Mouse (Mus musculus) intestine, postnatal 0 days (tissue): ENCODE measurements around the gene Wnk2. TPM values are rescaled to one million over a fixed set of nuclear protein-coding genes. Genes with fewer than 3 reads are reported as not detected.

Experiments
- ATAC-seq: fragments of 200-750 bp; cut with Nextera tagmentation; 2 replicates; pipeline ENCODE4 v1.8.0; 2017; ENCODE audit warnings: mild to moderate bottlenecking, moderate TSS enrichment, moderate library complexity
- H3K27ac ChIP-seq: fragments of 300-500 bp; sonication (generic); 2 replicates; pipeline ENCODE4 v1.5.1; 2014; ENCODE audit warnings: mild to moderate bottlenecking, low read depth, low read length, moderate library complexity
- H3K27me3 ChIP-seq: fragments of 300-500 bp; sonication (generic); replicated peaks from 2 replicates; pipeline ENCODE4 v1.6.1; 2014; ENCODE audit warnings: low read length, mixed read lengths; ENCODE audit not compliant: control insufficient read depth, insufficient read depth
- H3K36me3 ChIP-seq: fragments of 300-500 bp; sonication (generic); 2 replicates; pipeline ENCODE4 v1.6.1; 2014; ENCODE audit warnings: mild to moderate bottlenecking, moderate library complexity; ENCODE audit not compliant: control insufficient read depth, insufficient read depth
- H3K4me1 ChIP-seq: fragments of 300-500 bp; sonication (generic); replicated peaks from 2 replicates; pipeline ENCODE4 v1.6.1; 2014; ENCODE audit warnings: antibody characterized with exemption, low read length, mixed read lengths; ENCODE audit not compliant: control insufficient read depth, insufficient read depth
- H3K4me2 ChIP-seq: fragments of 300-500 bp; sonication (generic); replicated peaks from 2 replicates; pipeline ENCODE4 v1.6.1; 2014; ENCODE audit warnings: low read depth, mild to moderate bottlenecking, moderate library complexity
- H3K4me3 ChIP-seq: fragments of 300-500 bp; sonication (generic); 2 replicates; pipeline ENCODE4 v1.5.1; 2014; ENCODE audit warnings: low read depth, low read length
- H3K9ac ChIP-seq: fragments of 300-500 bp; sonication (generic); 2 replicates; pipeline ENCODE4 v1.6.1; 2014; ENCODE audit warnings: mild to moderate bottlenecking, low read depth, low read length
- H3K9me3 ChIP-seq: fragments of 300-500 bp; sonication (generic); 2 replicates; pipeline ENCODE4 v1.6.1; 2016; ENCODE audit warnings: mixed run types; ENCODE audit not compliant: control insufficient read depth
- CTCF ChIP-seq: sonication (generic); IDR thresholded peaks from 2 replicates; pipeline ENCODE4 v1.5.1; 2016; ENCODE audit warnings: low read depth, mild to moderate bottlenecking, control low read depth, antibody characterized with exemption, moderate library complexity
- WGBS: fragments of 180-500 bp; shearing (Covaris S2); extraction: QIAGEN DNeasy Blood & Tissue Kit; methylation state at CpG from one replicate; pipeline ENCODE4 v1.1.7; 2014; 5-methylcytosine and 5-hydroxymethylcytosine counted together
- polyA plus RNA-seq: library from polyadenylated mRNA; unstranded; fragments of >200 nt; fragmentation: Nextera tagmentation; extraction: Ambion mirVana; gene quantifications from 2 replicates; pipeline ENCODE4 v1.2.1, GENCODE M21; 2015

Wnk2 gene
- polyA plus RNA-seq, 1 experiment from 2014 or later = 1.7 TPM

GRCm38 (mm10) chr13:49017375-49017774 is 130.4 kb downstream of the Wnk2 start:
- Histone ChIP-seq H3K4me1 (no peaks in the 10 kb centered on the region), H3K9ac (no peak overlapping the region), H3K4me3 (no peak overlapping the region), H3K27ac (no peak overlapping the region), H3K27me3 (no peaks in the 10 kb centered on the region), H3K36me3 (no peaks in the 10 kb centered on the region), H3K4me2 (no peak overlapping the region), H3K9me3 (no peaks in the 10 kb centered on the region)
- ATAC-seq = no peak
- no peak for TF ChIP-seq CTCF
- 92% methylated on average over 1 of the region's 1 CpGs for WGBS

- H3K4me3 ChIP-seq = no peak overlapping the region
- no peak overlapping the region; the same call in 1 of the 2 replicates for H3K9ac ChIP-seq
Measured at GRCm38 (mm10) chr13:49016311-49016761, 131.5 kb downstream of the Wnk2 start.

GRCm38 (mm10) chr13:49015366-49016306 is 132.2 kb downstream of the Wnk2 start:
- Histone ChIP-seq H3K4me1 (no peaks in the 10 kb centered on the region), H3K9ac (no peak overlapping the region; the same call in 1 of the 2 replicates), H3K27ac (no peak overlapping the region), H3K4me2 (peak overlapping the region; percentile 59), H3K27me3 (no peaks in the 10 kb centered on the region), H3K4me3 (peak overlapping the region; percentile 16; the same call in 1 of the 2 replicates), H3K9me3 (no peaks in the 10 kb centered on the region), H3K36me3 (no peaks in the 10 kb centered on the region)
- TF ChIP-seq CTCF = peak; percentile 56
- peak; percentile 50; the same call in 1 of the 2 replicates for ATAC-seq
- WGBS = 25% methylated on average over 30 of the region's 30 CpGs

More at GRCm38 (mm10) chr13:49016311-49016761, 131.5 kb downstream of the Wnk2 start:
- TF ChIP-seq CTCF = no peak
- H3K36me3 ChIP-seq = no peaks in the 10 kb centered on the region
- H3K27me3 ChIP-seq = no peaks in the 10 kb centered on the region
- WGBS = 34% methylated on average over 16 of the region's 16 CpGs
- peak overlapping the region; percentile 59 for H3K4me2 ChIP-seq
- ATAC-seq = peak; percentile 44; the same call in 1 of the 2 replicates
- H3K27ac ChIP-seq = no peak overlapping the region
- H3K4me1 ChIP-seq = no peaks in the 10 kb centered on the region
- no peaks in the 10 kb centered on the region for H3K9me3 ChIP-seq

- Histone ChIP-seq H3K36me3 (no peaks in the 10 kb centered on the region), H3K4me2 (no peak overlapping the region), H3K27me3 (no peaks in the 10 kb centered on the region), H3K4me3 (no peak overlapping the region), H3K9me3 (no peaks in the 10 kb centered on the region), H3K27ac (no peak overlapping the region), H3K4me1 (no peaks in the 10 kb centered on the region), H3K9ac (no peak overlapping the region)
- 77% methylated on average over 5 of the region's 5 CpGs for whole genome bisulfite sequencing
- TF ChIP-seq CTCF = no peak
- no peak for ATAC-seq
Measured at GRCm38 (mm10) chr13:49013206-49013794, 134.5 kb downstream of the Wnk2 start.

- no peak for ATAC-seq
- TF ChIP-seq CTCF = no peak
- no peaks in the 10 kb centered on the region for H3K27me3 ChIP-seq
- H3K27ac ChIP-seq = no peak overlapping the region
- H3K36me3 ChIP-seq = no peaks in the 10 kb centered on the region
- WGBS = 71% methylated on average over 3 of the region's 3 CpGs
- H3K9ac ChIP-seq = no peak overlapping the region
- no peak overlapping the region for H3K4me2 ChIP-seq
- no peak overlapping the region for H3K4me3 ChIP-seq
- H3K9me3 ChIP-seq = no peaks in the 10 kb centered on the region
- no peaks in the 10 kb centered on the region for H3K4me1 ChIP-seq
Measured at GRCm38 (mm10) chr13:49001691-49002090, 146.1 kb downstream of the Wnk2 start.

GRCm38 (mm10) chr13:48998591-48998990 is 149.2 kb downstream of the Wnk2 start:
- 0 out of 2 replicates have a peak, but pooled peaks have one; percentile 36 for ATAC-seq
- Histone ChIP-seq H3K4me3 (no peak overlapping the region), H3K9me3 (no peaks in the 10 kb centered on the region), H3K27me3 (no peaks in the 10 kb centered on the region), H3K4me1 (no peaks in the 10 kb centered on the region), H3K9ac (no peak overlapping the region), H3K4me2 (no peak overlapping the region), H3K27ac (no peak overlapping the region), H3K36me3 (no peaks in the 10 kb centered on the region)
- WGBS = 7% methylated on average over 6 of the region's 6 CpGs
- TF ChIP-seq CTCF = peak; percentile 84
